Mouse (Mus musculus) cortical plate, adult 2 months (tissue): ENCODE data around the gene Gipc3.

ENCODE experiments used
- CTCF ChIP-seq: fragments of 200-500 bp; IDR thresholded peaks from 2 replicates; pipeline ENCODE4 v1.5.1; 2011; ENCODE audit warnings: mild to moderate bottlenecking, control low read depth, low read length; ENCODE audit not compliant: insufficient read depth; ENCODE audit errors: extremely low read depth
- POLR2A ChIP-seq: fragments of 200-500 bp; IDR thresholded peaks from 2 replicates; pipeline ENCODE4 v1.6.1; 2011; ENCODE audit warnings: mild to moderate bottlenecking, low read length, control low read depth; ENCODE audit not compliant: insufficient read depth; ENCODE audit errors: extremely low read depth

DNA sequence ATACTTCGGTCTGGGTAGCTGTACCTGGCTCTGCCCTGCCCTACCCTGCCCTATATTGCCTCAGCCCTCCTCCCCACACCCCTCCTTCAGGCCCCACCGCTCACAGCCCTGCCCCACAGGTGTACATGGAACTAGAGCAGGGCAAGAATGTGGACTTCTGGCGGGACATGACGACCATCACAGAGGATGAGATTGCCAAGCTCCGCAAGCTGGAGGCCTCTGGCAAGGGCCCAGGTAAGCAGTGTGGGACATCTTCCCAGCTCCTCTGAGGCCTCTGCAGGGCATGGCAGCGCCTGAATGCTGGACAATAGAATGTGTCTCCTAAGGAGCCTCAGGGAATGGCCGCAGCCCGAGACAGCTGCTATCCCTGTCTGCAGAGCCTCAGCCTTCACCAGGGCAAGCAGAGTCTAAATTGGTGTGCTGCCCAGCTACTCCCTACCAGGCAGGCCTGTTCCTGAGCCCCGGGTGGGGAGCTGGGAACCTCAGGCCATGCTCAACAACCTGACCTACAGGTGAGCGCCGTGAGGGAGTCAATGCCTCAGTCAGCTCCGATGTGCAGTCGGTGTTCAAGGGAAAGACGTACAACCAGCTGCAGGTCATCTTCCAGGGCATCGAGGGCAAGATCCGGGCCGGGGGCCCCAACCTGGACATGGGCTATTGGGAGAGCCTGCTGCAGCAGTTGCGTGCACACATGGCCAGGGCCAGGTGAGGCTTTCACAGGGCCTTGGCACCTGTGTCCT lies 19.1 kb downstream of the Gipc3 start:
- TF ChIP-seq POLR2A (no peak), CTCF (no peak)
